Mouse (Mus musculus) left cerebral cortex, postnatal 4 days (tissue): ENCODE results near the gene Rad50. TPM values are rescaled to one million over a fixed set of nuclear protein-coding genes. Genes with fewer than 3 reads are reported as not detected.
A peak's percentile ranks its signal among the peaks of the same experiment; 100 is the strongest.

Experiments used
- DNase-seq: peaks from one replicate; pipeline ENCODE4 v3.0.0-alpha.2; 2022
- intact Hi-C: fragments of 180-260 bp; cut with DNase I; formaldehyde crosslinking; loops from one replicate; pipeline ENCODE4 v1.15.1; 2025
- total RNA-seq, 2 experiments: library from RNA; stranded (reverse); gene quantifications; 2 replicates each; pipeline ENCODE4 v1.2.3; 2021

Gene Rad50
- total RNA-seq, 2 experiments from 2014 or later = 10.1 to 11.3 TPM

DNA sequence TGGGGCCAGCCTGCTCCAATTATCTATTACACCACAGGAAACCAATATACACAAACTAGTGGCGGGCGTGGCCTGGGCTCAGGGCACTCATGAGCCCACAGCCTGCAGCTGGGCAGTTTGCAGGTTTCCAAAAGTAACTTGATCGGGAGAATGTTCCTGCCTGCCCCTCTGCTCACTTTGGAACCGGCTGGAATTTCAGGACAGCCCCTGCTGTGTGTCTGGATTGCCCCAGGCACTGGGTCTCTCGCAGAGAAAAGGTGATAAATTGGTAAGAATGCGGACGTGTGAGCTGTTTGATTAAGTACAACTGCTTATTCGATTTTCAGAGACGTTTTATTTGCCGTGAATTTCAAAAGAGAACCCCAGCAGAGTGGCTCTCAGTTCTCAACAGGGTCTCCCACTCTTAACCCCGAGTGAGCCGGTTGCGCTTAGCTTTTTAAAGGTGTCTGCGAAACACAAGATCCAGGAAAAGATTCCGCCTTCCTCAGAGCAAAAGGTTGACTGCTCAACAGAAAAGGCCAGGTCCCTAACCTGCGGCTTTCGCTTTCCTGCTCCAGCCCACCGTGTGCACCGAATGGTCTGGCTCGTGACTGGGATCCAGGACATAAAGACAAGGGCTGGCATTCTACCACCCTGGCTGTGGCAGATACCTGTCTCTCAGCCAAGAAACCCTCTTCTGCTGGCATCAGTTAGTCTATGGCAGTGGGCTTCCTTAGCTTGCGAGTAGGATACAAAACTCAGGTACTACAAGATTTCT lies 69.9 kb downstream of the Rad50 start:
- no peak for DNase-seq
- intact Hi-C loops = no loop called here

DNA sequence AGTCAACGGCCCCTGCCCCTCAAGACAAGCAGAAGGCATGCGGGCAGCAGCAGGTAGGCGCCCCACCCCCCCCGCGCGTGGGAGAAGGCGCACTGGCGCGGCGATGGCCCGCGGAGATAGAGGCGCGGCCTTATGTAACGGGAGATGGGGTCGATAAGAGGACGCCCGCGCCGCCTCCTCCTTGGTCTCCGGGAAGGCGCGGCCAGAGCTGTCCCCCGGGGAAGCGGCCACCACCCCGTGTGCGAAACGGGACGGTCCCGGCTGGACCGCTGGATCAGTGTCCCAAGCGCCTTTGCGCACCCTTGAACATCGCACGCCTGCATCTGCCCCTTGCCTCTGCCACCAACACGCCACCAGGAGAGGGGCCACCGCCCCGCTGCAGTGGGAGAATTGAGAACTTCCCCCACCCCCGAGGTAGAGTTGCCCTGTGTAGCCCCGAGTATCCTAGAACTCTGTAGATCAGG lies 70.9 kb downstream of the Rad50 start:
- no peak for DNase-seq
- intact Hi-C loops = no loop called here

DNA sequence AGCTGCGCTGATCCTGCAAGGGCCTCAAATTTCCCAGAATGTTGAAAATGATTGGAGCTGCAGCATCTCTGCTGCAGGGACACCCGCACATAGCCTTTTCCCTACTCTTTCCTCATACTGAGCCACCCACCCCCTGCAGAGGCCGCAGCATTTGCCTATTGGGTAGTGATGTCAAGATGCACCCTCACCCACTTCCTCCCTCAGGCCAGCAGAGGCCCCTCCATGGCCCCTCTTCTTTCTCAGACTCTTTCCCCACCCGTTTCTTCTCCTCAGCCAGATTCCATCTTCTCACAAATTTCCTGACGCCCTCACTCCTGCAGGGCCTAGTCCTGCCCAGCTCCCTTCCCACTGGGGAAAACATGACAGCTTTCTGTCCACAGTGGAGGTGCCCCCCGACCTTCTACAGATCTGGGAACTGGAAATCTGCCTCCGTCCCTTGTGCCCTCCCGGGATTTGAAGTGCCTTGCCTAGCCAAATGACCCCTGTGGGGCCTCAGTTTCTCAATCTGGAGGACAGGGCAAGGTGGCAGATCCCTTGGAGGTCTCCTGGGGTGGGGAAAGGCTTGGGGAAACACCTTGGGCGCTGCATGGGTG lies 71.4 kb downstream of the Rad50 start:
- DNase-seq = no peak
- intact Hi-C loops = no loop called here

DNA sequence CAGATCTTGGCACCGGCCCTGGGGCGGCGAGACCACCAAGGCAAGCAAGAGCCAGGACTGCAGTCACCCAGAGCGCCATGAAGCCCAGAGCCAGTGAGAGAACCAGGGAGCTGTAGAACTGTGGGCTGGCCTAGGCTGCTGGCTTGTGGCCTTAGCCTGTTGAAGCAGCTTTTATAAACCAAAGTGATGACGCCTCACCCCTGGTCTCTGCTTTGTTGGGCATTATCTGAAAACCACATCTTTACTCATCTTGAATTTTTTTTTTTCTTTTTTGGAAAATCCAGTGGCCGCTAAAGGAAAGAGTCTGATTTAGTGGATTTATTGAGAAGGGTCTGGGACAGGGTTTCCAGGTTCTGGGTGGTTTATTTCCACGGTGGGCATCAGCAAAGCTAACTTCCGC lies 72.6 kb downstream of the Rad50 start, which contains the start of gene Il13:
TSS of gene Il13 (minus strand) at position 147 of the 400 bp plus-strand sequence.
- intact Hi-C loops = no loop called here
- no peak for DNase-seq

DNA sequence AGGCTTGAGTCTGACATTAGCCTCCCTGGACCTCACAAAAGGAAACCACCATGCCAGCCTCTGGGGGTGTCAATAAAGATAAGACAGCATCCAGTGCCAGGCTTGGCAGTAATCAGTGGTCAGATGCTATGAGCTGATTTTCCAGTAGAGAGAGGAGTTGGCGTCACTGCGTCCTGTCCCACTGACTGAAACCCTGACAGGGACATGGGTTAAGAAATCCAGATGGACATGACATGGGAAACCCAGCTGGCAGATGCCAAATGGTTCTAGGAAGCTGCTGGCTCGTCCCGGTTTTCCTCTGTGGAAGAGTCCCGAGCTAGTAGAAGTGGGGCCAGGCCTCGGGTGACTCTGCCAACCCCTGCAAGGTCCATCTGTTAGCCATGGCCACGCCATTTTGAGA lies 73.5 kb downstream of the Rad50 start:
- DNase-seq = peak; percentile 55
- intact Hi-C loops = no loop called here

DNA sequence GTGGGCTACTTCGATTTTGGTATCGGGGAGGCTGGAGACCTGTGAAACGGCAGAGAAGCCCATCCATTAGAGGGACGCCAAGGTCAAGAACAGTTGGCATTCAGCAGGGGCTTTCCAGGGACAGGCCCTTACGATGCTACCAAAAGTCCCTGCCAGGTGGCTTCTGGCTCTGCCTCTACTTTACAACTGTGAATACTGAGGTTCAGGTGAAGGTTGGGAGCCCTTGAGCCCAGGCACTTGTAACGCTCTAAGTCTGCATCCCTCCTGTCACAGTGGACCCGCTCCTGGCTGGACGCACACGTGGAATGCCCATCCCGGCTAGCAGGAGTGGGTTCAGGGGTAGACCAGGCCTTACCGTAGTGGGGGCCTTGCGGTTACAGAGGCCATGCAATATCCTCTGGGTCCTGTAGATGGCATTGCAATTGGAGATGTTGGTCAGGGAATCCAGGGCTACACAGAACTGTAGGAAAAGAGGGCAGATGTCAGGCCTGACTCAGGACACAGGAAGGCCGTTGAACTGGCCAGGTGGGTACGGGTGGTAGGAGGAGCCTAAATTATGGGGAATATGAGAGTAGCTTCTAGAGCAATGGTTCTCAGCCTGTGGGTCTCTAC lies 74.9 kb downstream of the Rad50 start:
- DNase-seq = peak; percentile 21
- intact Hi-C loops = no loop called here

DNA sequence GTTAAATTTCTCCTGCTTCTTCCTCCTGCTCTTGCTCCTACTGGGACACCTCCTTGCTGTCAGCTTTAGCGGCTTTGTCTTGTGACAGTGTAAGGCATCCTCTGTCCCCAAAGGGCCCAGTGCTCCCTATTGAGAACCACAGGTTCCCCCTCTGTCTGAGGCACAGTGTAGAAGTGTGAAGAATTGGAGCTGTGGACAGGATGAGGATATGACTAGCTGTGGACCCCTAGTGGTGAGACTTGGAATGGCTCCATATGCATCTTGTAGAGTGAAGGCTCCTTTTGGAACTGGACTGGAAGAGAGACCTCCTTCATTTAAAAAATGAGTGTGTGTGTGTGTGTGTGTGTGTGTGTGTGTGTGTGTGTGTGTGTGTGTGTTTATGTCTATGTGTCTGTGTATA lies 79.3 kb downstream of the Rad50 start:
- peak; percentile 82 for DNase-seq
- intact Hi-C loops = no loop called here

DNA sequence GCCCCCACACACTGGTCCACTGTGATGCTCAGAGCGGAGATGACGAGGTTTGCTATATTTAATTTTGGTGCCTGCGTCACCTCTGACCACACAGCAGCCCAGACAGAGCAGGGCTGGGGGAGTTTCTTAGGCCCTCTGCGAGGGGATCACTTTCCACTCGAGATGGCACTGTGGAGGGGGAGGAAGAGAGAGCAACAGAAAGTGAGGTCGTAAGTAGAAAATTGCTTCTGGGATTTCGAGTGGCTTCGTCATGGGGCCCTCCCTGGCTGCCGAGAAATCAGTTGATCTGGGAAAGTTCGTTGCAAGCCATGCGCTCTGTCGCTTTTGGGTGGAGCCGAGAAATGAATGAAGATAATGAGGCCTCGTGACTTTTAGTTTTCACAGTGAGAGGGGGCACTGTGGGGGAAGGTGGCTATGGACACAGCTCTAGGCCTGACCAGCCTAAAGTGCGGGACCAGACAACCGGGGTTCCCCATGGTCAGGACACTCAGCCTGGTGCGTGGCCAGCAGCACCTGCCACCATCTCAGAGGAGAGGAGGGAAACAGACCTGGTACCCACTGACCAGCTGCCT lies 80.2 kb downstream of the Rad50 start:
- no peak for DNase-seq
- intact Hi-C loops = no loop called here

DNA sequence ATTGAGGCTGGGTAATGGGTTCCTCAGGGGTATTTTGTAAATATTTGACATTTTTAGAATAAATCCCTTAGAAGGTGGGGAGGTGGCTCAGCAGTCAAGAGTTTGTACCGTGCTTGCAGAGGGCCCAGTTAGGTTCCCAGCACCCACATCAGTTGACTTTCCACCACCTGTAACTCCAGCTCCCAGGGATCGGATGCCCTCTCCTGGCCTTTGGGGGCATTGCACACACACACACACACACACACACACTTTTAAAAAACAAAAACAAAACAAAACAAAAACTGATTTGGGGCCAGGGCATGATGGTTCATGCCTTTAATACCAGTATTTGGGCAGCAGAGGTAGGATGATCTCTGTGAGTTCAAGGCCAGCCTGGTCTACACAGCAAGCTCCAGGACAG lies 83.0 kb downstream of the Rad50 start:
- no peak for DNase-seq
- intact Hi-C loops = no loop called here

DNA sequence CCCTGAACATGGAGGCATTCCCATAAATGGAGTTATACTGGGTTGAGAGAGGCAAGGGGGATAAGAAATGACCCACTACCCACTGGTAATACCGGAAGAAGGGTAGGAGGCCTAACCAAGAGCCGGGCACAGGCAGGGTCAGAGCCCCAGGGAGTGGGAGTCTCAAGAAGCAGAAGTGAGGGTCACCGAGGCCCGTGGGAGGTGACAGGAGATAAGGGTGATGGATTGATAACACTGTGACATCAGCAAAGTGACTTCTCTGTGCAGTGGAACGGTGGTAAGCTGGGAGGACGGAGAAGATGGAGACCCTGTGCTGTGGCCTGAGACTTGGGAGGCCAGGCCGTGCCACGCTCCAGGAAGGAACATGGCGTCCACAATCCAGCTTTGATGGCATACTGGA lies 83.5 kb downstream of the Rad50 start:
- DNase-seq = no peak
- intact Hi-C loops = no loop called here

DNA sequence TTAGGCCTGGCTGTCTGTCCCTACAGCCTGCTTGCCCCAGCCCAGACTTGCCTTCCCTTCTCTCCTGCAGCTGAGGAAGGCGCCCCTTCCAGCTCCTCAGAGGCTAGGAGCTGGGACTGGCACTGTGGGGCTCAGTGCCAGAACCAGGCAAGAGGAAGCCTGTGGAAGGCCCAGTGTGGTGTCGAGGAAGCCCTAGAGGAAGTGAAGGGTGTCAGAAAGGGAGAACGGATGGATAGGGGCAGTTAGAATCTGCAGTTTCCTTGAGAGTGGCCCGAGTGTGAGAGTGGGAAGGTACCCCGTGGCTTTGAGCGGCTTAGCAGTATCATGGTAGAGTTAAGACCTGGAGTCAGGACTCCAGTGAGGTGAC lies 84.7 kb downstream of the Rad50 start:
- no peak for DNase-seq
- intact Hi-C loops = no loop called here

DNA sequence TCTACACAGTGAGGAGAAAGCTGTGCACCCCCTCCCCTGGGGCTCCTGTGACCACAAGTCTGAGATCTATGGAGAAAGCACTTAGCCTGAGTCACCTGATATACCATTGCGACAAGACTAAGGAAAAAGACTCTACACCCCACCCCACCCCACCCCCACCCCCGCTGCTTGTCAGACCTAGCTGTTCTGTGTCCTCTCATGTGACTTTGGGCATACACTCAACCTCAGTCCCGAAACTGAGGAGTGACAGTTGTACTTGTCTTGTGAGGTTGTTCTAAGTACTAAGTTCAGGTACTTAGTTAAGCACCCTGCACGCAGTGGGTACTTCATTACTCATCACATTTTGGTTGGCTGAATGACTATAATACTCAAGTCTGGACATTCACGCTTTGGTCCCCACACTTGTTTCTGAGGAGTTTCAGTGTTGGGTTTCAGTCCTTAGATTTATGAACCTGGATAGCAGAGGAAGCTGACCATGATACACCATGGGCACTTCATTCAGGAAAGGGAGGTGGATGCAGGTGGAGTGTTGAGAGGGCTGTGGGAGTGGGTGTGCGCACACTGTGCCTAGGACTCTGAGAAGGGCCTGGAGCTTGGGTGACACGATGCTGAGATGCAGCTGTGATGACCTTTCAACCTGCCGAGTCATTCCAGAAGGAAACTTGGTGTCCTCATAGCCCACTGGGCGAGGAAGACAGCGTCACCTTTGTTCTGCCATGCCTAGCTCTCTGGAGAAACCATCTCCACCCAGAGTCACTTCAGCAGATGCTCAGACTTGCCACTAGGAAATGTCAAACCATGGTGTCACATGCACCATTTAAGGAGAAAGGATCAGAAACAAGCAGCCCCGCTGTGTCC lies 85.3 kb downstream of the Rad50 start:
- no peak for DNase-seq
- intact Hi-C loops = no loop called here

DNA sequence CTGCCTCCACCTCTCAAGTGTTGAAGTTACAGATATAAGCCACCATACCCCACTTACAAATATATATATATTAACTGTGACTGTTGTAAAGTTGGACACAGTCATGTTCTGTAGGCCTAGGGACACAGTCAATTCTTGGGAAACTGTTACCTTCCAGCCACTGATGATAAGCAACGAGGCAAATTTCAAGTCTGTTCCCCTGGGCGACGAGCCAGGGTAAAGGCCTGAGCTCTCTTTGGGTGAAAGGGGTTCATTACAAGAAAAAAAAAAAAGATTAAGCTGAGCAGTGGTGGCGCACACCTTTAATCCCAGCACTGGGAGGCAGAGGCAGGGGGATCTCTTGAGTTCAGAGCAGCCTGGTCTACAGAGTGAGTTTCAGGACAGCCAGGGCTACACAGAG lies 87.0 kb downstream of the Rad50 start:
- DNase-seq = no peak
- intact Hi-C loops = no loop called here

DNA sequence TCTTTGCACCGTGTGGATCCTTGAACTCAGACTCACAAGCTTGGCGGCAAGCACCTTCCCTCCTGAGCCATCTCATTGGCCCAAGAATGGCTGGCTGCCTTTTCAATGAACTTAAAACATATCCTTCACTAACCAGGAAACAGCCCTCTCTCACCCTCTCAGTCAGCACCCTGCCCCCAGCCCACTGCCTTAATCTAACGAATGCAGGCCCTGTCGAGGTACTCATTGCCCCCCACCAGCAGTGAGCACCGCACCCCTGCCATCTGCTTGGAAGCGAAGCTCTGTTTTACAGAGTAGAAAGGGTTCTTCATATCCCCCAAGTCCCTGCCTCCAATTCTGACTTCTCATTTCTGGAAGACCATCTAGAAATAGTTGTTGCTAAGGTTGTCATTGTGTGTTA lies 87.7 kb downstream of the Rad50 start:
- intact Hi-C loops = no loop called here
- DNase-seq = no peak

DNA sequence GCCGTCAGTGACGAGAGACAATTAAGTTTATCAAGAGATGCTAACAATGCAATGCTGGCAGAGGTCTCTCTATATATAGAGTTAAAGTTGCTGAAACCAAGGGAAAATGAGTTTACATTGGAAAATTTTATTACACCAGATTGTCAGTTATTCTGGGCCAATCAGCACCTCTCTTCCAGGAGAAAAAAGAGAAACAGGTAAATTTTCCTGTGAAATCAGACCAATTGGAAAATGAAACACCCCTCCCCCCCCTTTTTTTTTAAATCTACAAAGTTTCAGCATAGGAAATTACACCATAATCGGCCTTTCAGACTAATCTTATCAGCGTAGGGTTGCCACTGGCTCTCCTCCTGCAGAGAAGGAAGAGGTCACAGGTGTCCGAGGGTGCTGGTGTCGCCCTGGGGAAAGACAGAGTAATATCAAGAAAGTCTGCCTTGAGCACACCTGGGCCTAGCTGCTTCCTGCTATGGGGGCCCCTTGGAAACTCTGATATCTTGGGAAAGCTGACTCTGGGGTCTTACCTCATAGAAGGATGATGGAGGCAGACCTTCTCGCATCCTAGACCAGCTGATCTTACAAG lies 88.4 kb downstream of the Rad50 start, which contains the start of gene Il4:
TSS of gene Il4 (minus strand) at position 51 of the 580 bp plus-strand sequence.
- DNase-seq = no peak

DNA sequence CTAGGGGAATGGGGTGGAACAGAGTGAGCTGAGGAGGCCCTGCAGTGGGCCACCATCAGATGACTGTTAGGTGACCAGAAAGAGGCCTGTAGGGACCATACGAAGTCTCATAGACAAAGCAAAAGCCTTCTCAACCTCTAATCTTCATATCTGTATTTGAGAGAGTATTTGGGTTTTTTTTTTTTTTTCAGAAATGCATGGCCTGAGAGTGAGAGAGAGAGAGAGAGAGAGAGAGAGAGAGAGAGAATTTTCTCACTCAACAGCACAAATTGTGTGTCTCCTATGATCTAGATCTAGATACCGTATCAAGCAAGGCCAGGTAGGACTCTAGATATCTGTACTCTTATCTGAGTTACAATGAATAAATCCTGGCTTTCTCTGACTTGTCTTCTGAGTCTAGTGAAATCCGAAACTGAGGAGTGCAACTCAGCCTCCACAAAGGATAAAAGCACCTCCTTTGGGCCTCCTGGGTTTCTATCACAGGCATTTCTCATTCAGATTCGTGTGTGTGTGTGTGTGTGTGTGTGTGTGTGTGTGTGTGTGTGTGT lies 89.5 kb downstream of the Rad50 start:
- intact Hi-C loops = no loop called here
- no peak for DNase-seq

More for the DNA sequence above, 88.4 kb downstream of the Rad50 start, which contains the start of gene Il4:
- intact Hi-C loops = no loop called here

DNA sequence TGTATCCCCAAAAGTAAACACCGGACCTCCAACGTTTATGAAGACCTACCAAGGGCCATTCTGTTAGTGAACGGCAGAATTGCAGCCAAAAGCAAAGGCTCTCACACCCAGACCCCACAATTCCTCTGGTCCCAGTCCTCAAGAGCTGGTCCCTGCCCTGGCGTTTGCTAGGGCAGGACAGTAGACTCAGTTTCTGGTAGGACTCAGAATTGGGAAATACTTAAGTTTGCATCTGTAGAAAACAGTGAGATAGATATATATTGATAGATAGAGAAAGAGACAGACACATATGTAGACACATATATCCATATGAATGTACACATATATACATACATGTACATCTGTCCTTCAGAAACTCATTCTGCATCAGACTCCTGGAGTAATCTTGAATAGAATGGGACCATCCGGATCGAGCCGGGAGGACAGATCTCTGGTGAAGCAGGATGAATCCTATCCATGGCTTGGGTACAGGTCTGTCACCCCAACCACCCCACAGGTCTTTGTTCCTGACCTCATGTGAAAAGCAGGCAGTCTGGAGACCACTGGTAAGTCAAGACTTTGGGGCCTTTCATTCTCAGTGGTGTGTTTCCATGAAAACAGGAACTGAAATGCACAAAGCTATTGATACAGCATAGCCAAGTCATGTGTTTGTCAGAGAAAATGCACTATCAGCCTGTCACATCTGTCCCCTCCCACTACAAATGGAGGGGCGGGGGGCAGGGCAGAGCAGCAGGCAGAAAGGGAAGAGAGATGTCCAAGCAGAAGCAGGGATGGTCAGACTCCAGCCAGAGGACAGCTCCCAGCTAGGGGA lies 90.2 kb downstream of the Rad50 start:
- intact Hi-C loops = no loop called here
- DNase-seq = no peak

DNA sequence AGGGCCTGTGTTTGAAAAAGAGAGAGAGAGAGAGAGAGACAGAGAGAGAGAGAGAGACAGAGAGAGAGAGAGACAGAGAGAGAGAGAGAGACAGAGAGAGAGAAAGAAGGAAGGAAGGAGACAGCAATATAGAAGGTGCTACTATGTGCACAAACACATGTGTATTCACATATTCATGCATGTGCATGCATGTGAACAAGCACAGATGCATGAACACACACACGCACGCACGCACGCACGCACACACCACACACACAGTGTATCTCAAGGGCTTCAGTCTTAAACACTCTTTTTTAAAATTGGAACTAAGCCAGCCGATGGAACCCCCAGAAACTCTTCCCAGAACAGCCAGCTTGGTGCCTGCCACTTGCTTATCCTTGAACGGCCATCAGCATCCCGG lies 91.5 kb downstream of the Rad50 start:
- intact Hi-C loops = no loop called here
- no peak for DNase-seq

DNA sequence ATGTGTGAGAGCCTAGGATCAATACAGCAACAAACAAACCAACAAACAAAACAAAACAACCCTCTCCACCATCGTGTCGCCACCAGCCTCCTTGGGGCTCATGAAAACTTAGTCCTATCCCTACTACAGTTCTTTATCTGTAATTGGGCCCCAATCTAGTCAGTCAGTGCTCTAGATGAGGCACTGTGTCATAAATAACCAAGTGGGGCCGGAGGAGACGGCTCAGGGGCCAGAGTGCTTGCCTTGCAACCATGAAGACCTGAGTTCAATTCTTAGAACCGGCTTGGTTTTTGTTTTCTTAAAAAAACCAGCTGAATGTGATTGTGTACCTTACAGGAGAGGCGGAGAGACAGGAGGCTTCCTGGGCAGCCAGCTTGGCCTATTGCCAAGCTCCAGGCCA lies 91.9 kb downstream of the Rad50 start:
- intact Hi-C loops = no loop called here
- no peak for DNase-seq
